Mouse (Mus musculus) brain, adult 2 months (tissue): ENCODE measurements around the gene Kifc5b.
"Not testable (repeated sequence)": the region's sequence is repeated elsewhere in the genome, so short reads cannot be mapped to it uniquely, and the experiment has no call there.

Experiments used
- DNase-seq: peaks from one replicate; pipeline ENCODE4 v3.0.0; 2011; ENCODE audit warnings: low read depth, low spot score

Kifc5b gene

DNA sequence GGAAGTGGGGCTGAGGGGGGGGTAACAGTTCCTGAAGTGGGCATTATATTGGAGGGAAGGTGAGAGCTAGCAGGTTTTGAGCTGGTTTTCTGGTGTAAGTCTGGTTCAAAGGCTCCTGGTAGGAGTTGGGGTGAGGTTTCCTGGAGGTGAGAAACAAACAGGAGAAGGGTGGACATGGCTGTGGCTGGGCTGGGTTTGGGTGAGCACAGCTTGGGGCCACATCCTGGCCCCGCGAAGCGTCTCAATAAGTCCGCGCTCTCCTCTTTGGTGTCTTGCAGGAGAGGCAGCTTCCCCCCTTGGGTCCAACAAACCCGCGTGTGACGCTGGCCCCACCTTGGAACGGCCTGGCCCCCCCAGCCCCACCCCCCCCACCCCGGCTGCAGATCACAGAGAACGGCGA is 53.3 kb downstream of the Kifc5b start:
- DNase-seq = no peak

- no peak for DNase-seq
These were observed 54.5 kb downstream of the Kifc5b start for GRCm38 (mm10) chr17:26971247-26971905.

DNA sequence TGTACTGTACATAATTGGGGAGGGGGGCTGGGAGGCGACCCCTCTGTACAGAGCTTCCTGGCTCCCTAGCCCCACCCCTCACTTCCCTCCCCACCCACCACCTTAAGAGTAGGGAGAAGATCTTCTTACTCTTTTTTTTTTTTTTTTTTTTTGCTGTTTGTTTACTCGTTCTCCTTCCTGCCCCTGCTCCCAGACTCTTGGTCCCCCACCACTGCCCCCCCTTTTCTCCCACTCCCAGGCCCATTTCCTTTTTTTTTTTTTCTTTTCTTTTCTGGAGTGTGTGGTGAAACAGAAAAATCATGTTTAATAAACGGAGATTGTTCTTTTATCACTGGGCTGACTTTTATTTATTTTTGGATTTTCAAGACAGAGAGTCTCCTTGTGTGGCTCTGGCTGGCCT is 55.2 kb downstream of the Kifc5b start:
- no peak for DNase-seq

- peak; percentile 98 for DNase-seq
These were observed 56.0 kb downstream of the Kifc5b start, which contains the start of gene Zbtb9 for GRCm38 (mm10) chr17:26972703-26973574. Zbtb9 (plus strand) TSS chr17:26973167.

GRCm38 (mm10) chr17:26974547-26974946 is 57.7 kb downstream of the Kifc5b start:
- no peak for DNase-seq

DNA sequence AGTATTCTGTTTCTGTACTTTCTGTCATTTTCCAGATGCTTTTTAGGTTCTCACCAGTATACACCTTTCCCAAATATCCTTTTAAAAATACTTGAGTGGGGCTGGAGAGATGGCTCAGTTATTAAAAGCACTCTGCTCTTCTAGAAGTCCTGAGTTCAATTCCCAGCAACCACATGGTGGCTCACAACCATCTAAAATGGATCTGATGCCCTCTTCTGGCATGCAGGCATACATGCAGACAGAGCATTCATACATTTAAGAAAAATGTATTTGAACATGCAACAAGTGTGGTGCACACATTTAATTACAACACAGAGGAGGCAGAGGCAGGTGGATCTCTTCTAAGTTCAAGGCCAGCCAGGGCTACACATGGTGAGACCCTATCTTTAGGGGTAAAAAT is 58.5 kb downstream of the Kifc5b start:
- no peak for DNase-seq

DNA sequence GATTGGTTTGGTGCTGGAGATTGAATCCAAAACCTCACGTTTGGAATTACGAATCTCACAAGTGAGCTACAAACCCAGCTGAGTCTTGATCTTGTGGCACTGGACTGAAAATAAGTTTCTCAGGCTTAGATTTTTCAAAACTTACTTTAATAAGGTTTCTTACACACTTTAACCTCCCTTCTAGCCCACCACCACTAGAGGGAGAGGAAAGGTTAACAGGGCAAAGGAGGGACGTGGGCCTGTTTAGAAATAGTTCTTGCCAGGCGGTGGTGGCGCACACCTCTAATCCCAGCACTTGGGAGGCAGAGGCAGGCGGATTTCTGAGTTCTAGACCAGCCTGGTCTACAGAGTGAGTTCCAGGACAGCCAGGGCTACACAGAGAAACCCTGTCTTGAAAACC is 60.5 kb downstream of the Kifc5b start:
- not testable (repeated sequence) for DNase-seq

- DNase-seq = no peak
These were observed 62.5 kb downstream of the Kifc5b start for GRCm38 (mm10) chr17:26979426-26979825.

- no peak for DNase-seq
These were observed 64.2 kb downstream of the Kifc5b start for GRCm38 (mm10) chr17:26981050-26981449.
